Mouse (Mus musculus): ENCODE results near the gene B3gnt4.

The B3gnt4 gene

DNA sequence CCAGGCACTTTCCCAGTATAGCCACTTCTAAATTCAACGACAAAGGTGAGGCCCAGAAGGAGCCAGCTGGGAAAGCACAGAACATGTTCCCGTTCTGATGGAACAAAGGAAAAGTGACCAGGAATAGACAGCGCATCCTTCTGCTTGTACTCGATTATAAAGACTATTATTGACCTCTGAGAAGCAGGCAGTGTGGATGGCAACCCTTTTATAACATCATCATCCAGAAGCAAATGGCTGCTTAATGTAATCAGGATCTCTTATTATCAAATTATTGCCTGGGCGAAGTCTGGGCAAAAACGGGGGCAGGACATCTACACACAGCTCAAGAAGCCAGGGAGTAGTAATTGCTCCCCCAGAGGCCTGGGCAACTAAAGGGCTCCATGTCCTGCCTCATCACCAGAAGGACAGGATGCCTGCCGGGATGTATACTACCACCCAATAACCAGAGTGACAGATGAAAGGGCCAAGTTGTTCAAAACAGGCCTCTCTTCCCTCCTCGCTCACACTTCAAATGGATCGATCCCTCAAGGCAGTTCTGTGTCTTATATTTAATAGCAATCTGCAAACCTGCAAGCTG lies 15.7 kb downstream of the B3gnt4 start:
- DNase-seq (ENCODE audit: low read depth, low spot score) = no peak

DNA sequence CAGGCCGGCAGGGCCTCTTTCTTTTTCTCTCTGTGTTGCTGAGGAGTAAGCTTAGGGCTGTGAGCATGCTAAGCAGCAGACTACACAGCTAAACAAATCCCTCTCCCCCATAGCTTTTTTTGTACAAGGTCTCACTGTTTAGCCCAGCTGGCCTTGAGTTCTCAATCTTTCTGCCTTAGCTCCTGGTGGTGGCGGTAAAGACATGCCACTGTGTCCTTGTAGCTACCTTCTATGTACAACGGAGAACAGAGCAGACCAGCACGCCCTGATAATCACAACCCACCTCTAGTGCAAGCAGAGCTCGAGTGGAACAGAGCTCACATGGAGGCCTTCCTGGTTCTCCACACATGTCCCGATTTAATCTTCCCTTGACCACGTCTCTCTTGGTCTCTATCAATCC lies 18.4 kb downstream of the B3gnt4 start:
- no peak for DNase-seq (ENCODE audit: low read depth, low spot score)

DNA sequence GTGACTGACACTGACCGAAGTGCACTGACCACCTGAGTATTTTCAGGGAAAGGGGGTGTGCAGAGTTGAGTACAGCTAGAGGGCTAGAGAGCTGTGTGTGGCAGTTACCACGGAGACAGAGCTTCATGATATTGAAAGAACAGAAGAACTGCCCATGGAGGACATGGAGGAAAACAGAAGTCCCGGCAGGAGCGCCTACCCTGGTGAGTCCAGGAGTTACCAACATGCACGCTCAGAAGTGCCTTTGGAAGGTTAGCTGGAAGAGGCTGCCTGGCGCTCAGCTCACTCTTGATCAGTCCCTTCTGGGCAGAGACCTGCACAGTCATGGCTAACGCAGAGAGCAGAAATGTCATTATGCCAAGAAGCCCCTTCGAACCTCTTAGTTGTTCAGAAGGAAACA lies 19.8 kb downstream of the B3gnt4 start:
- no peak for DNase-seq (ENCODE audit: low read depth, low spot score)

DNA sequence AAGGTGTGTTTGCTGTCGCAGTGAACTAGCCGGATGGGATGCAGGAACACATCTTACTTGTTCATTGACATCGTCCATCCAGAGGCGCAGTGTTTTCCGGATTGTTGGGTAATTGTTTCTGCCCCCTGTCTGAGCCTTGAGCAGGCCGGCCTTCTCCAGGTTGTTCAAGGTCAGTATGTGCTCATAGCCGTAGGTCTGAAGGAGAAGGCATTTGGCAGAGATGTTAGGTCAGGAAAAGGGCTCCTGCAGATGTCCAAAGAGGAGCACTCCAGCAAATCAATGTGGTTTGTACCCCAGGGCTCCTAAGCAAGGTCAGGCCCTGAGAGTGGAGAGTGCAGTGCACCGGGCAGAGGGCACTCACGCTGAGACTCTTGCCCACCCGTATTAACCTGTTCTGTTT lies 23.5 kb downstream of the B3gnt4 start:
- DNase-seq (ENCODE audit: low read depth, low spot score) = no peak

DNA sequence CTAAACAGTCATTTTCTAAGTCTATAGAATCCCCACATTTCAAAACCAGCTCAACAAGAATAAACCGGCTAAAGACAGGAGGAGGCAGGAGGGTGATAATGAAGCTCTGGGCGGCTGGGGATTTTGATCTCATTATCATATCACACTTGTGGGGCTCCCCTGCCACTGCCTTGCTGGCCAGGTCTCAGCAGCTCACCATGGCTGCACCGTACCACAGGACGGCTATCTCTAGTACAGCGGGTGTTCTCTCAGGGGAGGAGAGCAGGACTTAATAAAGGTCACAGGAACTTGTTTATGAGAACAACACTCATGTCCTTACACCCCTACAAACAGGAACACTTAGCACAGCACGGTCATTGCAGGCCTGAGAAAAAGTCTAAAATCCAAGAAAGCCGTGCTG lies 45.4 kb downstream of the B3gnt4 start:
- DNase-seq (ENCODE audit: low read depth, low spot score) = no peak

DNA sequence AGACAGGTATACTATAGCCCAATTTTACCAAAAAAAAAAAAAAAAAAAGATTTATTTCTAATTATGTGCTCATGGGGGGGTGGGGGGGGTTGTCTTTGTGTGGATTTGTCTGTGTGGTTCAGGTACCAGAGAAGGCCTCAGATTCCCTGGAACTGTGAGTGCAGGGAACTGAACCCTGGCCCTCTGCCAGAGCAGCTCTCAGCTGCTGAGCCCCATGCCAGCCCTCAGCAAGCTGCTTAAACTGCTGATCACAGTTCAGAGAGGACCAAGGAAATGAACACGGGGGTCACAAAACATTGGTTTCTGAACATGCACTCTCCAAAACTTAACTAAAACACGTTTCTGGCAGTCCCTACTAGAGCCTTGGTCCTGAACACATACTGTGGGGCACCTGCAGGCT lies 46.2 kb downstream of the B3gnt4 start:
- DNase-seq (ENCODE audit: low read depth, low spot score) = no peak

DNA sequence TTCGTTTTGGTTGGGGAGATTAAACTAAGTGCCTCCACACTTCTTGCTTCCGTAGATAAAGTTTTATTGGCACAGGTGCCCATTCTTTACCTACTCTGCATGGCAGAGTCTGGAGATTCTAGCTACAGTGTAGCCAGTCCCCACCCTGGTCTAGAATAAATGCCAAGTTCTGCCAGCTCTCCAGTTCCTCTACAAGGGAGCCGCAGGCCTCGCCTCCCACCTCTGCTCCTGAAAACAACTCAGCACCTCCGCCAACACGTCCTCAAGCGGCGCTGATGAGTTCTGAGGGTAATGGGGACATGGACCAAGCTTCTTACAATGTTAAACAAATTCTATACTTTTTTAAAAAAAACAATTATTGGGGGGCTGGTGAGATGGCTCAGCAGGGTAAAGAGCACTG lies 49.3 kb downstream of the B3gnt4 start:
- no peak for DNase-seq (ENCODE audit: low read depth, low spot score)

DNA sequence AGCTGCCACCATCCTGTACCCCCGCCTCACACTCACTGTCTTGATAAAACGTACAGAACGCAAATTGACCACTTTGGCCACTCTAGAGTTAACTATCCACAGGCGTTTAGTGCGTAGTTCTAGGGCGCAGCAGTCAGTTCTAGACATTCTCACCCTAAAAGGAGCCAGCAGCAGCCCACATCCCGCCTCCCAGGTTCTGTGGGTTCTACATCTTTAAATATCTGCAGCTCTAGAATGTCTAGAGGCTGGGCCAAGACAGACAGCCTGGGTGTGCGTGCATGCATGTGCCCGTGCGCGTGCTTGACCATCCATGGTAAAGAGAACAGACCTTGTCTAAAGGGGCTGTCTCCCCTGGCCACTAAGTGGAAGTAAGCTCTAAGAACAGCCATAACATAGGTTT lies 50.9 kb downstream of the B3gnt4 start:
- DNase-seq (ENCODE audit: low read depth, low spot score) = no peak

Data from brain, embryonic 18.5 days (tissue).